Mouse (Mus musculus) cerebellum, postnatal 10 days (tissue): Measurements from ENCODE around the gene Nfib.
"Not testable (repeated sequence)": the region's sequence is repeated elsewhere in the genome, so short reads cannot be mapped to it uniquely, and the experiment has no call there.

ENCODE experiments used
- DNase-seq, 2 experiments: peaks; one replicate each; pipeline ENCODE4 v3.0.0; 2021; ENCODE audit warnings: mixed read lengths in 2 of 2

The Nfib gene

DNA sequence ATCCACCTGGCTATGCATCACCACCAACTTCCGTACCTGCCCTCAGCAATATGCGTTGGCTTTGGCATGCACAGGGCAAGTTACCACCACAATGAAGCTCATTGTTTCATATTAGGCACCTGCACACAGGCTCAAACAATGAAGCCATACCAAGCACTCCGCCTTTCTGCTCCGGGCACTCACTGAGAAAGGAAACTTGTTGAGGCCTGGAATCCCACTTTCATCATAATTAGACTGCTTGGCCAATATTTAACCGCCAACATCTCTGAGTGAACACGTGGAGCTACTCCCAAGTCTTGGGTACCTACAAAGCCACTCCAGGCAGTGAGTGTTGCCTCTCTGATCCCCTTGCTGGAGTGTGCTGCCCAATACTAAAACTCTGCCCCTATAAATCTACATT is 422.0 kb downstream of the Nfib start:
- no peak for DNase-seq

DNA sequence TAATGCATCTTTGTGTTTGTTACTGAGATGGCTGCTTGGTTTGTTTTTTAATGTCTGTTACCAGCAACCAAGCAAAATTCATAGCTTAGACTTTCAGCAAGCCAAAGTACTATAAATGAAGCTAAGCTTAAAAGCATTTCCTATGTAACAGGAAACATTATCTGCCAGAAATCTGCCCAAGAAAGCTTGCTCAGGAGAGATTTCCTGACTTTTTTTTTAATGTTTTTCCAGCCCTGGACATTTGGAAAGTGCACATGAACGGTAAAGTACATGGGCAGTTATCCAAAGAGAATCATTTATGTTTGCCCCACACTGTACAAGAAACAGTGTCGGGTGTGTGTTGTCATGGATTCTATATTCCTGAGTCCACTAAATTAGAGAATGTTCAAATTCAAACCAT is 429.6 kb downstream of the Nfib start:
- no peak for DNase-seq

DNA sequence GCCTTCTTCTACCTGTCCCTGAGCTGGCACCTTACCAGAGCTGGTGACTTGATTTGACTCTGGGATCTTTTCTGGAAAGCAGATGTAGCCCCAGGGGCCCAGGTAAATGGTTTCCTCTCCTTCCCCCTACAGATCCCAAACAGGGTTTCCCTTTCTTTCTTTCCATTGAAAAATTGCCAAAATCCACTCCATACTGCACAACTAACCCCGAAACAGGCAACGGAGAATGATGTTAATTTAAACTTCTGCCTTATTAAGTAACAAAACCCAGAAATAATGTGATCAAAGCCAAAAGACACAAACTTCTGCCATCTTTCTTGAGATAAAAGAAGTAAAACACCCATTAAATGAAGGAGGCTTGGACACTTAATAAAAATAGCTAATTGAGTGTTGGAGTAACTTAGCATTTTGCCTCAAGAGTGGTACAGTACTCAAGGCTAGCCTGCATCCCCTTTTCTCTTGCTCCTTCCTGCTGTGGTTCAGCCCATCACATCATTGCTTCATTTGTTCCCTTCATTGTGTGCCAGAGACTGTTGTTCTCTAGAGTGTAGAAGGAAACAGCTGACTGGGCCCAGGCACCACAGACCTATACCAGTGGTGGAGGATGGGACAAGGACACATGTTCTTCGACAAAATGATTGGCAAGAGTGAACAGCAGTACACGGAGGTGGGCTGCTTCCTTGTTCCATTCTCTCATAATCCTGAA is 432.3 kb downstream of the Nfib start:
- DNase-seq = no peak

DNA sequence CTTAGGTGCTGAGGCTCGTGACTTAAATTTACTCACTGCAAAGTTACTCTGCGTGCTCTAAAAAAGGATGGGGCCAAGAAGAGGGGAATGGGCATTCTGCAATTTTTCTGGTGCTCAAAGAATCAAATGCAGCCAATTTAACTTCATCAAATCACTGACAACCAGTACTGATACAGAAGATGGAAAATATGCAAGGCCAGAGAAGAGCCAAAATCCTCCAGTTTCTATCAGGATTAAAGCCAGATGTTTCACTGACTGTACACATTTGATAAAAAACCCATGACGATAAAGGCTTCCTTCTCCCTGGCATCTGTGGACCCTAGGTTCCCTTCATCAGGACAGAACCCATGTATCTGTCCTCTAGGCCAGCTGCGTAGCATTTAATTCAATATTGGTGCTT is 433.5 kb downstream of the Nfib start:
- no peak for DNase-seq

DNA sequence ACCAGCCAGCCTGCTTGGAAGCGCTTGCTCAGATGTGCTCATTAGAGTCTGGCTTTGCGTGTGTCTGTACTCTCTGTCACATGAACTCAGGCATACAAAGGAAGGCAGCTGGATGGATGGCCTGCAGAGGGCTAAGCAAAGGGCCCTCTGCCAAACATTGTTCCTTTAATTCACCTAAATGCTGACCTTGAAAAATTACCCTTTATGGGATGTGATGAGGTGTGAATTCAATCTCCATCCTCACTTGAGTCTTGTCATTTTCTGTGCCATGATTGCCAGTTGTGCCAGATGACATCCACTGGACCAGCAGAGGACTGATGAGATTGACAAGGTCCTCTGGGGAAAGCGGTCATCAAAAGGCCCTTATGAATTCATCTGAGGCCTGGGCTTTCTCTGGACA is 434.0 kb downstream of the Nfib start:
- DNase-seq = no peak

DNA sequence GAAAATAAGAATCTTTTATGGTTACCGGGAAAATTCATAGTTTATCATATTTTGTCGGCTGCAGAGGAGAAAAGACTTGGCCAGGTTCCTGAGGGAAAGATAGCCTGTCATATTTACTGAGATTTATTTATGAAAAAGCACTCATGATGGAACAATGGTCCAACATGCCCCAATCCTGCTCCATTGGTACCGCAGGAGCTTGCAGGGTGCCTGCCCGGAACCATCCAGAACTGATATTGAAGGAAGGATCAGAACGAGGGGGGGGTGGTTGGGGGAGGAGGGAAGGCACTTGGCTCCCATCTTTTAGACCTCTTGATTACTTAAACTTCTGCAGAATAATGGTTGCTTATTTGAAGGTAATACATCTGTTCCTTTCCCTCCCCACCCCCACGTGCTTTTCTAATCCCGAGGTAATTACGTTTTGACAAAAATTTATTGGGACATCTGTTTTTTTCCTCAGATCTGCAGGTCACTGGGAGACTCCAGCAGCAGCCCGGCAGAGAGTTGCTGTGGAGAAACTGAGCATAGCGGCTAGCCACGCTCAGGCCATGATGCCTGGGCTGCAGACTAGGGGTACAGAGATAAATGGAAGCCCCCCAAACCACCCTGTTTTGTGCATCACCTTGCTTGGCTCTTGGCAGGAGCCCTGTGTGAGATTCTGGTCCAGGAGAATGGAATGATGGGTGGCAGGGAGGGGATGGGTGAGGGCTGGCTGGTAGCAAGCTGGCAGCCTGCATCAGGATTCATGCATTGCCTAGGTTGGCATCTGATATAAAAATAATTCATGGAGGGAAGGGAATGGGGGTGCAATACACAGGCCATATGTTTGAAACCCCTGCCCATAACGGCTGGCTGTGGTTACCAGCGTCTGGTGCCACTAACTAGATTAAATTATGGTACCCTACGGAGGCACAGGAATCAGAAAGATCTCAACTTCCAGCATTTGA is 437.4 kb downstream of the Nfib start:
- peak; percentile 61 to 68 for DNase-seq

DNA sequence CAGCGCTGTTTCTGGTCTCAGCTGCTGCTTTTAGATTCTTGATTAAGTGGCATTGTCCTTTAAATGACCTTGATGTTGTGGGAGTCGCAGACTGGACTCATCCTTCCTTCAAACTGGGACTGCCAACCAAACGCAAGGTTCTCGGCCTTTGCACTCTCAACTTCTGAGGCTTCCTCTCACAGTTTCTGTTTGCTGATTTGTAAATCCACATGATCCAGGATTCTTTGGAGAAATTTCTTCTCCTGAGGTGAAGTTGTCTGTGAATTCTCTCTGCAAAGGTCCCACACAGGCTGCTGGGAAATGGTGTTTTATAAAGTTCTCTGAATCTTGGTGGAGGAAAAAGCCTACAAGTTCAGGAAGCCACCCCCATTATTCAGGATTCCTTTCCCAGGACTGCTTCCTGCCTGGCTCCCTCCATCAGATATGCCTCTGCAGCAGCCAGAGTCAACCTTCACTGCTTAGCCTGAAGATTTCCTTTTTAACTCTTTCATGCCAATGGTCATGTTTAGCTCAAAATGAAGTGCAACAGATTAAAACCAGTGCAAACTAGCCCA is 439.4 kb downstream of the Nfib start:
- DNase-seq = no peak

DNA sequence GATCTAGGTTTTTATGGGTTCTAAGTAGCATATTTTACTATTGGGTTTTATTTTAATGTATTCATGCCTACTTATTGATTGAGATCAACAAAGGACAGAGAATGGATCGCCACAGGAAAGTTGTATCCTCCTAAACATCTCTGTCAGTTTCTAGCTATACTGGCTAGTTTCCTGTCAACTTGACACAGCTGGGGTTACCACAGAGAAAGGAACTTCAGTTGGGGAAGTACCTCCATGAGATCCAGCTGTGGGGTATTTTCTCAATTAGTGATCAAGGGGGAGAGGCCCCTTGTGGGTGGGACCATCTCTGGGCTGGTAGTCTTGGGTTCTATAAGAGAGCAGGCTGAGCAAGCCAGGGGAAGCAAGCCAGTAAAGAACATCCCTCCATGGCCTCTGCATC is 447.0 kb downstream of the Nfib start:
- not testable (repeated sequence) for DNase-seq

DNA sequence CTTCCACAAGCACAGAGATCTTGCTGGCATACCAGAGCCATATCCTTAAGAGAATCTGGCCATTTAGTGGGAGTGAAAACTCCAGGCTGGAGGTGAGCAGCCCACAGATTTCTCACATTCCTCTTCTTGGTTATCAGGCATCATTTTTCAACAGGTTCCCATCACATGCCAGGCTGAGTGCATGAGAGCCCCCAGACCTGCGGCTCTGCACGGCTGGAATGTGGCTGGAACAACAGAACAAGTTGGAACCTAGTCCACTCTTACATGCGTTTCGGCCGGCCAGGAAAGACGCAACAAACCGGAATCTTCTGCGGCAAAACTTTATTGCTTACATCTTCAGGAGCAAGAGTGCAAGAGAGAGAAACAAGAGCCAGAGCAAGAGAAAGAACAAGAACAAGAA is 453.5 kb downstream of the Nfib start:
- no peak for DNase-seq

DNA sequence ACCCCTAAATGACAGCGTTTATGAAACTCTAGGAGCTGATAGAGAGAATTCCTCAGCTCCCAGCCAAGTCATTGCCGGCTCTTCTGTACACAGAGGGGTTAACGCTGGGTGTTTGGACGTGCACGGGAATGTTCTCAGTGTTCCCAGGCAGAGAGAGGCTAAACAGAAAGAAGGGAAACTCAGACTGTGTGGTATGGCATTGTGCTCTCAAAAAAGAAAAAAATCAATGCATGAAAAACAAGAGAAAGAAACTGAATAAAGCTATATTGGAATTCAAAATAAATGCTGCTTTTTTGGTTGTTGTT is 455.2 kb downstream of the Nfib start:
- DNase-seq = no peak

DNA sequence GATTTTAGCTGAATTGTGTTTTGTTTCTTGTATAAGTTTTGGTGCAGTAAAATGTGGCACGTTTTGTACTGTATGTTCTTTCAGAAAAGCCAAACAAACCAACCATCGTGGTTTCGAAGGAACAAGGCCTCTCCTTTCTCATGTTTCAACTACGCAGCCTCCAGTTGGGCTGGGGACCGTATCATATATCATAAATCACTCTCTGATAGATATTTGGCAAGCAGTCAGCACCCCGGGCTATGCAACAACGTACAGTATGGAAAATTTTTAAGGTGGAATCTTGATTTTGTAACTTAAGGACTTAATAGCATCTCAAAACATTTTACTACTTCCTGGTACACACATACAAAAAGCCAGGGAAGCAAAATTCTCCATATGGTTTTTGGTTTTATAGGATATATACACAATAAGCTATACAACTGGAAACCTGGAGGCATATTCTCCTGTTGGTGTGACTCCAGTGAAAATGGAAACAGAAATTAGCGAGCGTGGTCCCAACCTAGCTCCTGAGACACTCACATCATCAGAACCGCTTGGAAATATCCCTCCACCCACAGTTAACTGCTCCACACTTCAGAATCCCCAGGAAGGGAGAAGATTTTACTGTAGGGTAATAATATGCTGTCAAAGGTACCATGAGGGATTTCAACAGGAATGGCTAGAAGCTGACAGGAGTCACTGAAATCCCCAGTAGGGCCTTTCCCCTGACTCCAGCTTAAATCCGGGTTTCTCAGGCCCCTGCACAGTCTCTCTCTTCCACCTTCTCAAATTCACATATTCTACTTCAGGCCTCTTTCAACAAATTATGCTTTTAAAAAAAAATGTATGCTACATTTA is 455.8 kb downstream of the Nfib start:
- no peak for DNase-seq

DNA sequence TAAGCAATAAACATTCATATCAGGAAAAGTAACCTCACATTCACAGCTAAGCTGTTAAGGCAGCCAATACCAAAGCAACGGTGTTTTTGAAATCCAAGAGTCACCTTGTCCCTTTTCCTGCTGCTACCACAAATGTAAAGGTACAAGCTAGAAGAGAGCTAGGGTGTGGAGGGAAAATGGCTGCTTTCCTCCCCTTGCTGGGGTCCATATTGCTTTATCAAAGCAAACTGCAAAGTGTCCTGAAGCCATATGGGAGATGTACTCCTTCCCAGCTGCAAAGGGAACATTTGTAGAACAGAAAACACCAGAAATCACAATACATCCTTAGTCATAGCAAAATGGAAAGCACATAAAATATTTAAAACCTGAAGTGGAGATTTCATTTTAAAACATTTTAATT is 456.6 kb downstream of the Nfib start:
- DNase-seq = no peak

DNA sequence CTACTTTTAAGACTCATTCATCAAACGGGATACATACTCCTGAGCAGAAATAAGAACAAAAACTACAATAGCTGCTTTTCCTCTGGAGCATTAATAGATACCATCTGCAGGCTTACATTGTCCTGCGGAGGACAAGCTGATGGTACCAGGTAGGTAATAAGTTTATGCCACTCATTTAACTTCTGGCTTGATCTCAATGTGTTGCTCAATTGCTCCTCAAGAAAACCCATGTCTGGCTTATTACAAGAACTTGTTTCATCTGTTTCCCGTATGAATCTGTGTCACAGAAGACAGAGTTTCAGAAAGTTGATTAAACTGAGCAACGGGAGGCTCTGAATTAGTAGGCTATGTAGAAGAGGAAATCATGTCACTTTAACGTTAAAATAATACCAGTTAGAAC is 457.5 kb downstream of the Nfib start:
- no peak for DNase-seq

DNA sequence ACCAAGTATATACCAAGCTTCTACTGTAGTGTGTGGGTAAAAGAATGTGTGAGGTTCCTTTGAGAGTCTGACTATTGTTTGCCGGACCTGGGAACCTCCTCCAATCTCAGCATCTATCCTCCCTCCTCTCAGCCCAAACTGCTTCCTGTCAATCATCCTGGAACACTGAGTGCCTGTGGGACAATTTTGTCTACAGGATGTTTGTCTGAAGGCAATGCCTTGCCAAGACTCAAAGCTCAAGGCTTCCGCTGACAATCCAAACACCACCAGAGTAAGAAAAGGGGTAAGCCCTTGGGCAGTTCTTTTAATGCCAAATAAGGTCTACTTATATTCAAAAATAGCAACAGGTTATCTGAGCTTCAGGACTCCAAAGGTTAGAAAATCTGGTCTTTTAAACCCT is 459.3 kb downstream of the Nfib start:
- DNase-seq = no peak
